Mouse (Mus musculus) left cerebral cortex, postnatal 36 days (tissue): Measurements from ENCODE around the gene Olfr747. TPM values are rescaled to one million over a fixed set of nuclear protein-coding genes. Genes with fewer than 3 reads are reported as not detected.
"Not testable (repeated sequence)": the region's sequence is repeated elsewhere in the genome, so short reads cannot be mapped to it uniquely, and the experiment has no call there.

ENCODE experiments used
- DNase-seq, 2 experiments: peaks; one replicate each; pipeline ENCODE4 v3.0.0; 2021 to 2022; ENCODE audit warnings: low spot score in 2 of 2, mixed read lengths in 1 of 2
- intact Hi-C: fragments of 180-260 bp; cut with DNase I; formaldehyde crosslinking; loops from one replicate; pipeline ENCODE4 v1.15.1; 2025
- total RNA-seq, 2 experiments: library from RNA; stranded (reverse); gene quantifications; 2 replicates each; pipeline ENCODE4 v1.2.3; 2021

The Olfr747 gene
- not detected for total RNA-seq

- intact Hi-C loops: no loop called here
- DNase-seq: no peak
Observed at GRCm38 (mm10) chr14:50693106-50693505, at the start of gene Olfr747. TSS of gene Olfr747 (minus strand) at chr14:50693206.

- DNase-seq: no peak
- intact Hi-C loops: no loop called here
Observed at GRCm38 (mm10) chr14:50741584-50741983, 48.6 kb upstream of the Olfr747 start.

DNA sequence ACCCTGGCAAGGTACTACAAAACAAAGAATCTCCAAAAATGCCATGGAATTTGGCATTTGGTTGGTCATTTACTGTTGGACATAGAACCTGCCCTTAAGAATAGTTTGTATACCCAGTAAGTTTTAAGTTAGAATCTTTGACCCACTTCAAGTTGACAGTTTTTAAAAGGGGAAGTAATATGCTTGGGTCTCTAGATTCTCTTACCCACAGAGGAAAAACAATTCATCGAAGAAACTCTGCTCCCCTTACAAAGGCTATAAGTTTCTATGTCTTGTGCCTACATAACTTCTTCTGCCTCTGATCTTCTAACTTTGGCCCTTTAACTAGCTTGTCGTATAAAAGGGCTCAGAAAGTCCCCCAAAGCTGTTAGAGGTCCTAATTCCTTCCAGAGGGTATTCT lies 47.3 kb upstream of the Olfr747 start:
- intact Hi-C loops: no loop called here
- DNase-seq: no peak

GRCm38 (mm10) chr14:50722371-50722770 lies 29.4 kb upstream of the Olfr747 start:
- intact Hi-C loops: not testable (repeated sequence)

DNA sequence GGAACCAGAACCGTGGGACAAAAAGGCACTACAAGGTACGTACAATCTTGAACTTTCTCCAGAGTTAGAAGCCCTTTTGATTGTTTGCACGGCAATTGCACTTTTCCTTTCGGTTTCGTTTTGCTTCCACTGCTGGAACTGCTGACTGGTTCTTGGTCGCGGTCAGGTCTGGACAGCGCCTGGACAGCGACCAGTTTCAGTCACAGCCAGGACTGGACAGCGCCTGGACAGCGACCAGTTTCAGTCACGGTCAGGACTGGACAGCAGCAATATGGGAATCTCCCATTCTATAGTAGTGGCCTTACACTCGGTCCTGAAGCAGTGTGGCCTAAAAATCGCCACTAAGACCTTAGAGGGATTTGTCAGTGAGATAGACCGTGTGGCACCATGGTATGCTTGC lies 26.9 kb upstream of the Olfr747 start:
- DNase-seq, intact Hi-C loops: not testable (repeated sequence)

More at GRCm38 (mm10) chr14:50722371-50722770, 29.4 kb upstream of the Olfr747 start:
- DNase-seq: not testable (repeated sequence)

GRCm38 (mm10) chr14:50707073-50707472 lies 14.1 kb upstream of the Olfr747 start, which contains the start of gene Olfr748:
TSS of gene Olfr748 (plus strand) at chr14:50707373.
- DNase-seq: no peak
- intact Hi-C loops: no loop called here

DNA sequence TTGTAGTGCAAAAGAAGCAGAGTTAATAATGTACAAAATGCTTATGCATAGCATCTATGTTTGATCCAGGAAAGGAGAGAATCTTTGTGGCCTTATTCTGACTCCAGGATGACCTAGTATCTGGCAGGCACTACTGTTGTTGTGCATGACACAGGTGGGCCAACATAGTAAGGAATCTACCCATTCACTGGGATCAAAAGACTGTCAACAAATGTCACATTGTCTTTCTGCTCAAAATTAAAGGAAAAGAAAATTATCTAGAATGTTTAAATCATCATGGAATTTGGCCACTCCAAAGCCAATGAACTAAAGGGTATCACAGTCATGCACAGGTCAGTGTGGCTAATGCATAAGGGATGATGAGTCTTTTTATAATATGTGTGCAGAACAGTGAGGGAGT lies 46.2 kb downstream of the Olfr747 start, which contains the start of gene Olfr746:
TSS of gene Olfr746 (plus strand) at position 301 of the 400 bp plus-strand sequence.
- intact Hi-C loops: no loop called here
- DNase-seq: no peak

- intact Hi-C loops: no loop called here
- no peak for DNase-seq
Observed at GRCm38 (mm10) chr14:50639088-50639487, 53.9 kb downstream of the Olfr747 start, which contains the start of gene Olfr745. TSS of gene Olfr745 (plus strand) at chr14:50639388.

Other genes starting within 250 kb of the Olfr747 start
- gene Olfr740, start 247.7 kb downstream of the Olfr747 start, total RNA-seq: not detected
- not detected for gene Olfr741, start 220.5 kb downstream of the Olfr747 start, total RNA-seq
- not detected for gene Olfr742, start 189.6 kb downstream of the Olfr747 start, total RNA-seq
- gene Olfr743, start 171.4 kb downstream of the Olfr747 start, total RNA-seq: not detected
- gene Olfr744, start 78.3 kb downstream of the Olfr747 start, total RNA-seq: not detected
- gene Olfr745, start 53.8 kb downstream of the Olfr747 start, total RNA-seq: not detected
- not detected for gene Olfr746, start 46.1 kb downstream of the Olfr747 start, total RNA-seq
- gene Olfr748, start 14.2 kb upstream of the Olfr747 start, total RNA-seq: not detected
- not detected for gene Olfr749, start 51.9 kb upstream of the Olfr747 start, total RNA-seq
- 10 to 100 TPM; 55.2 to 67.9 TPM for gene Ttc5, start 92.3 kb upstream of the Olfr747 start, total RNA-seq
- not detected for gene Ccnb1ip1, start 114.5 kb upstream of the Olfr747 start, total RNA-seq
- 10 to 100 TPM; 24.0 to 28.7 TPM for gene Parp2, start 114.6 kb upstream of the Olfr747 start, total RNA-seq
- 1 to 10 TPM; 2.9 to 4.1 TPM for gene Tep1, start 177.4 kb upstream of the Olfr747 start, total RNA-seq
- 1 to 10 TPM; 3.6 to 4.8 TPM for gene Klhl33, start 204.3 kb upstream of the Olfr747 start, total RNA-seq
- gene Osgep, start 231.7 kb upstream of the Olfr747 start, total RNA-seq: 10 to 100 TPM; 32.0 to 35.7 TPM
- gene Apex1, start 231.8 kb upstream of the Olfr747 start, total RNA-seq: 10 to 100 TPM; 52.0 to 58.6 TPM
- 100 to 1,000 TPM in 1 of 2 experiments, 10 to 100 TPM in 1; 89.8 to 103 TPM for gene Pip4p1, start 237.7 kb upstream of the Olfr747 start, total RNA-seq
- 10 to 100 TPM; 10.7 to 11.0 TPM for gene Pnp, start 237.9 kb upstream of the Olfr747 start, total RNA-seq